Mouse (Mus musculus) liver, embryonic 15.5 days (tissue): ENCODE measurements around the gene Coq8b. TPM values are rescaled to one million over a fixed set of nuclear protein-coding genes. Genes with fewer than 3 reads are reported as not detected.

Experiments
- ATAC-seq: fragments of 200-750 bp; cut with Nextera tagmentation; 2 replicates; pipeline ENCODE4 v1.8.0; 2017; ENCODE audit warnings: moderate number of reproducible peaks, mild to moderate bottlenecking, moderate library complexity; ENCODE audit not compliant: insufficient read depth
- H3K27ac ChIP-seq: fragments of 300-500 bp; sonication (generic); replicated peaks from 2 replicates; pipeline ENCODE4 v1.5.1; 2015; ENCODE audit warnings: mild to moderate bottlenecking, inconsistent platforms
- H3K27me3 ChIP-seq: fragments of 300-500 bp; sonication (generic); 2 replicates; pipeline ENCODE4 v1.6.1; 2015; ENCODE audit warnings: mild to moderate bottlenecking, inconsistent platforms
- H3K36me3 ChIP-seq: fragments of 300-500 bp; sonication (generic); replicated peaks from 2 replicates; pipeline ENCODE4 v1.6.1; 2015; ENCODE audit warnings: moderate library complexity, mild to moderate bottlenecking, inconsistent platforms
- H3K4me1 ChIP-seq: fragments of 300-500 bp; sonication (generic); replicated peaks from 2 replicates; pipeline ENCODE4 v1.6.1; 2015; ENCODE audit warnings: inconsistent platforms
- H3K4me2 ChIP-seq: fragments of 300-500 bp; sonication (generic); 2 replicates; pipeline ENCODE4 v1.6.1; 2015; ENCODE audit warnings: moderate library complexity, mild to moderate bottlenecking, inconsistent platforms
- H3K4me3 ChIP-seq: fragments of 300-500 bp; sonication (generic); replicated peaks from 2 replicates; pipeline ENCODE4 v1.5.1; 2015; ENCODE audit warnings: mild to moderate bottlenecking, inconsistent platforms
- H3K9ac ChIP-seq: fragments of 300-500 bp; sonication (generic); 2 replicates; pipeline ENCODE4 v1.6.1; 2015; ENCODE audit warnings: moderate library complexity, mild to moderate bottlenecking, inconsistent platforms
- H3K9me3 ChIP-seq: fragments of 300-500 bp; sonication (generic); replicated peaks from 2 replicates; pipeline ENCODE4 v1.6.1; 2016; ENCODE audit warnings: inconsistent platforms
- WGBS: fragments of 180-500 bp; shearing (Covaris S2); methylation state at CpG from one replicate; pipeline ENCODE4 v1.1.7; 2015; ENCODE audit warnings: mixed read lengths; ENCODE audit not compliant: insufficient replicate concordance; 5-methylcytosine and 5-hydroxymethylcytosine counted together
- polyA plus RNA-seq: library from polyadenylated mRNA; unstranded; fragments of >200 nt; fragmentation: Nextera tagmentation; extraction: Ambion mirVana; gene quantifications from 2 replicates; pipeline ENCODE4 v1.2.1, GENCODE M21; 2015

The Coq8b gene
- polyA plus RNA-seq, 1 experiment from 2014 or later, result 23.8 TPM

DNA sequence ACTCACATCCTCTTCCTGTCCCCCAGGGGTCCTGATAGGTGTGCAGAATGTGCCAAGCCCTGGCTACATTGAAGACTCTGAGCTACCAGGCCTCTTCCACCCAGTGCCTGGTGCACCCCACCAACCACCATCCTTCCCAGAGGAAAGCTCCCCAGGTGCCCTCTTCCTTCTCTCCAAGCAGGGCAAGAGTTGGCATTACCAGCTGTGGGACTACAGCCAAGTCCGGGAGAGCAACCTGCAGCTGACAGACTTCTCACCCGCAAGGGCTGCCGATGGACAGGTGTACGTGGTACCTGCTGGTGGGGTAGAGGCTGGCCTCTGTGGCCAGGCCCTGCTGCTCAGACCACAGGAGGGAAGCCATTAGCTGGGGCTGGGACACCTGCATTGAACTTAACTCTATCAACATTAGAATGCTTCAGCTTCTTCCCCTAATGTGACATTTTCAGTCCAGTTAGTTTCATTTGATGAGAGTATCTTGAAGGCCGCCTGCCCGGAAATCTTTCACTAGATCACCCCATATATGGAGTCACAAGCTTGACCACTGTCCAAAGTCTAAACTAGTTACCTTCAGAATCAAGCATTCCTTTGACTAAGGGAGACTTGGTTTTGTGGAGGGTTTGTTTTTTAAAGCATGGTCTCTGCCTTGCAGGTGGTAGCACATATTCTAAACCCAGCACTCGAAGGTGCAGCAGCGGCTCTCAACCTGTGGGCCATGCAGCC is 28.9 kb upstream of the Coq8b start:
- ATAC-seq, result no peak
- H3K9ac ChIP-seq, result no peak overlapping the region
- H3K27me3 ChIP-seq, result no peaks in the 10 kb centered on the region
- 86% methylated on average over 8 of the region's 8 CpGs for WGBS
- H3K4me1 ChIP-seq, result no peaks in the 10 kb centered on the region
- H3K4me2 ChIP-seq, result no peak overlapping the region
- peaks cover 25% of the 10 kb centered on the region for H3K36me3 ChIP-seq
- no peak overlapping the region for H3K4me3 ChIP-seq
- H3K9me3 ChIP-seq, result no peaks in the 10 kb centered on the region
- no peak overlapping the region for H3K27ac ChIP-seq

DNA sequence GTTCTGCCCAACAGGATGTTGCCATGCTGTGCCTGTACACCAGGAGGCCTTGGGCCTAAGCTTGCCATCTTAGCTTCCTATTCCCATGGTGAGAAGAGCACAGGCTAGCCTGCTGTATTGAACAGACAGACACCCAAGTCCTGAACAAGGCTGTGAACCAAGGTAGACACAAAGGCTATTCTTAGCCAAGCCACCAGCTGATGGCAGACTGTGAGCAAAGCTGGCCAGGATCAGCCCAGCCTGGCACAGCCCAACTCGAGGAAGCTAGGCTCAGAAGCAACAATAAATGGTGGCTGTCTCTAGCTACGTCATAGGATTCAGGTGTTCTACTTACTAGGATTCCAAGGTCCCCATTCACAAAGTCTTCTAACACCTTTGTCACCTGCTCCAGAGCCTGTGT is 20.2 kb upstream of the Coq8b start:
- WGBS, result 59% methylated on average over 2 of the region's 2 CpGs
- Histone ChIP-seq H3K9ac (no peak overlapping the region), H3K27ac (no peak overlapping the region), H3K27me3 (no peaks in the 10 kb centered on the region), H3K36me3 (peaks cover 41% of the 10 kb centered on the region), H3K9me3 (no peaks in the 10 kb centered on the region), H3K4me2 (no peak overlapping the region), H3K4me3 (no peak overlapping the region), H3K4me1 (no peaks in the 10 kb centered on the region)
- ATAC-seq, result no peak

DNA sequence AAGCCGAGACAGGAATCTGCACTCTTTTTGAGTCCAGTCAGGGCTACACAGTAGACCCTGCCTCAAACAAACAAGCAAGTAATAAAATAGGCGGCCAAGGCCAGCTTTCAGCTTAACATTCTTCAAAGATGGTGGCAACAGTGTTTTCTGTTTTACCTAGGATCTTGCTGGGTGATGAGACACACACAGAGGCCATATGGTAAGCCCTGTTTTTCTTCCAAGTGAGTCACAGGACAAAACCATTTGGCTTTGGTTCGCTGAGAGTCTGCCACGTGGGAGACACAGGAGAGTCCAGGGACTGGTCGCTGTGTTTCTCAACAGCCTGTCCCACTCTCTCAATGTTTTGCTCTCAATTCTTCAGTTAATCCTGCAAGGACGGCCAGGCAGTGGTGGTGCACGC is 14.2 kb upstream of the Coq8b start:
- Histone ChIP-seq H3K4me1 (peaks cover 25% of the 10 kb centered on the region), H3K9me3 (no peaks in the 10 kb centered on the region), H3K36me3 (peaks cover 13% of the 10 kb centered on the region), H3K4me3 (no peak overlapping the region), H3K4me2 (no peak overlapping the region), H3K27ac (no peak overlapping the region), H3K9ac (no peak overlapping the region), H3K27me3 (no peaks in the 10 kb centered on the region)
- no peak for ATAC-seq
- WGBS, result 69% methylated on average over 7 of the region's 7 CpGs

GRCm38 (mm10) chr7:27219937-27220336 is 12.9 kb upstream of the Coq8b start:
- Histone ChIP-seq H3K36me3 (peaks cover 6% of the 10 kb centered on the region; the same call in 1 of the 2 replicates), H3K9ac (no peak overlapping the region), H3K4me1 (peaks cover 38% of the 10 kb centered on the region), H3K9me3 (no peaks in the 10 kb centered on the region), H3K27ac (no peak overlapping the region), H3K27me3 (no peaks in the 10 kb centered on the region), H3K4me2 (no peak overlapping the region), H3K4me3 (no peak overlapping the region)
- peak; percentile 62 for ATAC-seq
- 69% methylated on average over 11 of the region's 11 CpGs for WGBS

- Histone ChIP-seq H3K27ac (no peak overlapping the region), H3K27me3 (no peaks in the 10 kb centered on the region), H3K4me1 (peaks cover 58% of the 10 kb centered on the region), H3K9ac (no peak overlapping the region), H3K4me3 (no peak overlapping the region), H3K4me2 (no peak overlapping the region), H3K36me3 (0 out of 2 replicates have a peak, but pooled peaks cover 3% of the 10 kb centered on the region), H3K9me3 (no peaks in the 10 kb centered on the region)
- no peak for ATAC-seq
- WGBS, result 64% methylated on average over 6 of the region's 6 CpGs
Observed at GRCm38 (mm10) chr7:27221939-27222338, 10.9 kb upstream of the Coq8b start.

GRCm38 (mm10) chr7:27222538-27222937 is 10.3 kb upstream of the Coq8b start:
- Histone ChIP-seq H3K36me3 (0 out of 2 replicates have a peak, but pooled peaks cover 3% of the 10 kb centered on the region), H3K27ac (no peak overlapping the region), H3K4me2 (peak overlapping the region; percentile 10; the same call in 1 of the 2 replicates), H3K9me3 (no peaks in the 10 kb centered on the region), H3K4me1 (peaks cover 64% of the 10 kb centered on the region), H3K27me3 (no peaks in the 10 kb centered on the region), H3K9ac (no peak overlapping the region), H3K4me3 (no peak overlapping the region)
- WGBS, result 28% methylated on average over 1 of the region's 1 CpGs
- peak; percentile 18; the same call in 1 of the 2 replicates for ATAC-seq

GRCm38 (mm10) chr7:27224877-27225575 is 7.8 kb upstream of the Coq8b start:
- no peak for ATAC-seq
- peak overlapping the region; percentile 93; the same call in 1 of the 2 replicates for H3K4me2 ChIP-seq
- no peak overlapping the region for H3K4me3 ChIP-seq

GRCm38 (mm10) chr7:27227276-27227675 is 5.5 kb upstream of the Coq8b start:
- Histone ChIP-seq H3K27me3 (no peaks in the 10 kb centered on the region), H3K36me3 (no peaks in the 10 kb centered on the region), H3K4me1 (peaks cover 76% of the 10 kb centered on the region), H3K9me3 (no peaks in the 10 kb centered on the region), H3K27ac (peak overlapping the region; percentile 84), H3K9ac (peak overlapping the region; percentile 81), H3K4me2 (peak overlapping the region; percentile 93), H3K4me3 (peak overlapping the region; percentile 85)
- 44% methylated on average over 9 of the region's 9 CpGs for WGBS
- ATAC-seq, result no peak

More at GRCm38 (mm10) chr7:27224877-27225575, 7.8 kb upstream of the Coq8b start:
- no peak overlapping the region for H3K27ac ChIP-seq
- no peaks in the 10 kb centered on the region for H3K9me3 ChIP-seq
- H3K36me3 ChIP-seq, result no peaks in the 10 kb centered on the region
- peaks cover 83% of the 10 kb centered on the region for H3K4me1 ChIP-seq
- H3K27me3 ChIP-seq, result no peaks in the 10 kb centered on the region
- H3K9ac ChIP-seq, result no peak overlapping the region
- WGBS, result 80% methylated on average over 11 of the region's 11 CpGs

- Histone ChIP-seq H3K4me1 (peaks cover 76% of the 10 kb centered on the region), H3K9ac (peak overlapping the region; percentile 81), H3K36me3 (no peaks in the 10 kb centered on the region), H3K4me2 (peak overlapping the region; percentile 93), H3K4me3 (peak overlapping the region; percentile 85), H3K27ac (peak overlapping the region; percentile 84), H3K9me3 (no peaks in the 10 kb centered on the region), H3K27me3 (no peaks in the 10 kb centered on the region)
- no peak for ATAC-seq
- 6% methylated on average over 10 of the region's 10 CpGs for WGBS
Observed at GRCm38 (mm10) chr7:27227676-27228075, 5.1 kb upstream of the Coq8b start.

DNA sequence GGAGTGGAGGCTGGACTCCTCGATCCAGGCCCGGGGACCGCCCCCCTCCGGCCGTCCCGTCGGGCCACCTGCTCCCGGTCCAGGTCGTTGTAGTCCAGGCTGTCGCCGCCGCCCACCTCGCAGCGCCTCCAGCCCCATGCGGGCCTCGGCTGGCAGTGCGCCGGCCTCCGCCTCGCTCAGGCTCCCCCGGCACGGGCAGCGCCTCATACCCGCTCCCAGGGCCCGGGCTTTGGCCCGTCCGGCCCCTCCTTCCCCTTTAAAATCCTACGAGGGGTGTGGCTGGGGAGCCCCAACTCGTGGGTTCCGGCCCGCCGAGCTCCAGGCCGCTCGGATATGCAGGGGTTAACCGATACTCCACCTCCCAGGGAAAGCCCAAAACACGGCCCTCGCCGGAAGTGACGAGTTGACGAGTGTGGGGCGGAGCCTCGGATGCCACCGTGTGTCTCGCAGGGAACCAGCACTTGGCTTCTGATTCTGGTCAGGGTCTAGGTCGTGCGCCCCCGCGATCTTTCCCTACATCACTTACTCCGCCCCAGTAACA is 4.5 kb upstream of the Coq8b start, which contains the start of gene Itpkc:
Gene Itpkc (minus strand): TSS at position 381 of the 541 bp plus-strand sequence.
- WGBS, result under 1% methylated on average over 49 of the region's 49 CpGs
- H3K4me3 ChIP-seq, result peak within 1 kb of the TSS; percentile 85
- no peaks in the 10 kb centered on the region for H3K9me3 ChIP-seq
- peaks cover 74% of the 10 kb centered on the region for H3K4me1 ChIP-seq
- peak within 1 kb of the TSS; percentile 81 for H3K9ac ChIP-seq
- H3K27ac ChIP-seq, result peak within 1 kb of the TSS; percentile 84
- no peaks in the 10 kb centered on the region for H3K27me3 ChIP-seq
- H3K36me3 ChIP-seq, result no peaks in the 10 kb centered on the region
- ATAC-seq, result peak; percentile 81
- peak within 1 kb of the TSS; percentile 93 for H3K4me2 ChIP-seq

DNA sequence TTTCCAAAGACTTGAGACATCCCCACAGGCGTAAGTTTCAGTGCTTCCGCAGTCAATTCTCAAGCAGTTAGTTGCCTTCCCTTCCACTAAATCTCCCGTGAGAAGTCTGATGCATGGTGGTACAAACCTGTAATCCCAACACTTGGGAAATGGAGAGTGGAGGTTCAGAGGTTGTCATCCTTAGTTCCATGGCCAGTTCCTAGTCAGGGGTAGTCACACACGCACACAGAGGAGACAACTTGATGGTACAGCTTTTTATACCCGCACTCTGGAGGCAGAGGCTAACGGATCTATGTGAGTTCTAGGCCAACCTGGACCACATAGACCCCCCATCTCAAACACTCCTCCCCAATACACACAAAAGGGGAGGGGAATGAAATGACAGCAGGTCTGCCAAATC is 4.0 kb upstream of the Coq8b start:
- ATAC-seq, result no peak
- Histone ChIP-seq H3K9me3 (no peaks in the 10 kb centered on the region), H3K4me2 (peak overlapping the region; percentile 93), H3K4me3 (peak overlapping the region; percentile 85), H3K27ac (peak overlapping the region; percentile 84), H3K36me3 (no peaks in the 10 kb centered on the region), H3K27me3 (no peaks in the 10 kb centered on the region), H3K9ac (peak overlapping the region; percentile 81), H3K4me1 (peaks cover 74% of the 10 kb centered on the region)
- WGBS, result 14% methylated on average over 6 of the region's 6 CpGs
